Mouse (Mus musculus) heart, postnatal 0 days (tissue): Measurements from ENCODE around the gene Stat3.

Source experiments
- CTCF ChIP-seq: IDR thresholded peaks from 2 replicates; pipeline ENCODE4 v1.5.1; 2016; ENCODE audit warnings: antibody characterized with exemption, control low read depth, low read depth
- EP300 ChIP-seq: IDR thresholded peaks from 2 replicates; pipeline ENCODE4 v1.6.1; 2016; ENCODE audit warnings: antibody characterized with exemption, low read depth

GRCm38 (mm10) chr11:100918007-100918406, 21.3 kb downstream of the Stat3 start:
- TF ChIP-seq CTCF = no peak
- TF ChIP-seq EP300 = no peak
